Mouse (Mus musculus) urinary bladder, adult 18-20 months (tissue): ENCODE results near the gene Zdhhc20.
"Not testable (repeated sequence)": the region's sequence is repeated elsewhere in the genome, so short reads cannot be mapped to it uniquely, and the experiment has no call there.

Experiments used
- DNase-seq, 2 experiments: peaks; one replicate each; pipeline ENCODE4 v3.0.0; 2022; ENCODE audit warnings: low spot score in 2 of 2, mixed read lengths in 2 of 2

Zdhhc20 gene

GRCm38 (mm10) chr14:57890011-57890842 is at the start of gene Zdhhc20:
TSS of gene Zdhhc20 (minus strand) at chr14:57890276.
- peak; percentile 92 to 93 for DNase-seq

- DNase-seq: no peak
Observed at GRCm38 (mm10) chr14:57937297-57937696, 47.2 kb upstream of the Zdhhc20 start.

GRCm38 (mm10) chr14:57934666-57935065 is 44.6 kb upstream of the Zdhhc20 start:
- DNase-seq: no peak

- no peak for DNase-seq
Observed at GRCm38 (mm10) chr14:57933608-57934007, 43.5 kb upstream of the Zdhhc20 start.

GRCm38 (mm10) chr14:57932881-57933443 is 42.9 kb upstream of the Zdhhc20 start:
- DNase-seq: no peak

- DNase-seq: peak; percentile 11 to 20
Observed at GRCm38 (mm10) chr14:57921428-57922131, 31.5 kb upstream of the Zdhhc20 start.

GRCm38 (mm10) chr14:57920568-57921310 is 30.7 kb upstream of the Zdhhc20 start:
- DNase-seq: no peak

GRCm38 (mm10) chr14:57919148-57919875 is 29.2 kb upstream of the Zdhhc20 start:
- DNase-seq: no peak

GRCm38 (mm10) chr14:57915341-57915740 is 25.3 kb upstream of the Zdhhc20 start:
- no peak for DNase-seq

- DNase-seq: not testable (repeated sequence)
Observed at GRCm38 (mm10) chr14:57912211-57913007, 22.3 kb upstream of the Zdhhc20 start.

- DNase-seq: not testable (repeated sequence)
Observed at GRCm38 (mm10) chr14:57911787-57912186, 21.7 kb upstream of the Zdhhc20 start.

- no peak for DNase-seq
Observed at GRCm38 (mm10) chr14:57911316-57911715, 21.2 kb upstream of the Zdhhc20 start.

GRCm38 (mm10) chr14:57910501-57911068 is 20.5 kb upstream of the Zdhhc20 start:
- DNase-seq: peak; percentile 62 to 84

GRCm38 (mm10) chr14:57909297-57909696 is 19.2 kb upstream of the Zdhhc20 start:
- no peak for DNase-seq

- DNase-seq: no peak
Observed at GRCm38 (mm10) chr14:57908431-57908830, 18.4 kb upstream of the Zdhhc20 start.

- no peak for DNase-seq
Observed at GRCm38 (mm10) chr14:57901998-57902397, 11.9 kb upstream of the Zdhhc20 start.

- DNase-seq: no peak
Observed at GRCm38 (mm10) chr14:57896882-57897281, 6.8 kb upstream of the Zdhhc20 start.

GRCm38 (mm10) chr14:57896088-57896871 is 6.2 kb upstream of the Zdhhc20 start:
- not testable (repeated sequence) for DNase-seq

GRCm38 (mm10) chr14:57894346-57894745 is 4.3 kb upstream of the Zdhhc20 start:
- no peak for DNase-seq
